Mouse (Mus musculus): ENCODE data around the gene Gm9936. TPM values are rescaled to one million over a fixed set of nuclear protein-coding genes. Genes with fewer than 3 reads are reported as not detected.

Gm9936 gene
- polyA plus RNA-seq, 1 experiment from 2014 or later: not detected

DNA sequence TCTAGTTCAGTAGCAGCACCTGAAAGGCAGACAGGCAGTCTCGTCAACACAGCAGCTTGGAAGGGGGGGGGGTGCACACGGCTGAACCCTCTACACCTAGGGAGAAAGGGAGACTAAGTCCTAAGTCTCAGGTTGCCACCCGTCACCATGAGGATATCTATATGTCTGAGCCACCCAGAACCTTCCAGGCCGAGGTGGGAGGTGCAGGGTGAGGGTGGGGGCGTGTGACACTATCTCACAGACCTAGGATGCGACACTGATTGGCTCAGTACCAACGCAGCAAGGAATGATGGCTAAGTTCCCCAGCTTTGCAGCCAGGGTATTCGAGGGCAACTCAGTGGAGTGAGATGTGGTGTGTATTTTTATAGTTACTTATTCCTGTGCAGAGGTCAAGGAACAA is 50.1 kb downstream of the Gm9936 start:
- Histone ChIP-seq H3K4me1 (ENCODE audit: control insufficient read depth, insufficient read depth, low read length) (peaks cover 22% of the 10 kb centered on the region), H3K27ac (ENCODE audit: low read depth, low read length) (no peak overlapping the region), H3K36me3 (ENCODE audit: control insufficient read depth, insufficient read depth, low read length) (0 out of 2 replicates have a peak, but pooled peaks cover 5% of the 10 kb centered on the region), H3K27me3 (ENCODE audit: control insufficient read depth, insufficient read depth, low read length) (no peaks in the 10 kb centered on the region), H3K9me3 (replicated peaks; ENCODE audit: control insufficient read depth, low read length) (no peaks in the 10 kb centered on the region), H3K4me2 (no peak overlapping the region), H3K4me3 (ENCODE audit: low read depth, low read length) (no peak overlapping the region), H3K9ac (ENCODE audit: low read depth, low read length) (no peak overlapping the region)
- no peak for ATAC-seq (replicated peaks; ENCODE audit: insufficient number of reproducible peaks, low FRiP score, low TSS enrichment)
- 77% methylated on average over 8 of the region's 8 CpGs for WGBS (ENCODE audit: insufficient replicate concordance)

DNA sequence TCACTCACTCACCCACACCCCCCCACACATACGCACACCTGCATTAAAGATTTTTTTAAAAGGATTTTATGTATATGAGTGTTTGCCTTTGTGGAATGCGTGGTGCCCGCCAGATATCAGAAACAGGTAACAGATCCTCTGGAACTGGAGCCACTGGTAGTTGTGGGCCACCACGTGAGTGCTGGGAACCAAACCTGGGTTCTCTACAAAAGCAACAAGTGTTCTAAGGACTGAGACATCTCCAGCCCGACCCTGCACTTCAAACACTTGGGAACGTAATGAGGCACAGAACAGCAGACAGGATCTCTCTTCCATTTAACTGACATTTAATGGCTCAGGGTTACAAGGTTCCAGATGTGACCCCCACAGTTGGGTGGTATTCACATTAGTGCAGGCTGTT is 50.6 kb downstream of the Gm9936 start:
- H3K36me3 ChIP-seq (ENCODE audit: control insufficient read depth, insufficient read depth, low read length): peaks cover 5% of the 10 kb centered on the region; the same call in 1 of the 2 replicates
- H3K4me3 ChIP-seq (ENCODE audit: low read depth, low read length): no peak overlapping the region
- H3K9me3 ChIP-seq (replicated peaks; ENCODE audit: control insufficient read depth, low read length): no peaks in the 10 kb centered on the region
- no peaks in the 10 kb centered on the region for H3K27me3 ChIP-seq (ENCODE audit: control insufficient read depth, insufficient read depth, low read length)
- peak overlapping the region; percentile 72 for H3K27ac ChIP-seq (ENCODE audit: low read depth, low read length)
- peak overlapping the region; percentile 41; the same call in 1 of the 2 replicates for H3K4me2 ChIP-seq
- 60% methylated on average over 6 of the region's 6 CpGs for WGBS (ENCODE audit: insufficient replicate concordance)
- peak overlapping the region; percentile 46; the same call in 1 of the 2 replicates for H3K9ac ChIP-seq (ENCODE audit: low read depth, low read length)
- ATAC-seq (replicated peaks; ENCODE audit: insufficient number of reproducible peaks, low FRiP score, low TSS enrichment): no peak
- H3K4me1 ChIP-seq (ENCODE audit: control insufficient read depth, insufficient read depth, low read length): peaks cover 22% of the 10 kb centered on the region

DNA sequence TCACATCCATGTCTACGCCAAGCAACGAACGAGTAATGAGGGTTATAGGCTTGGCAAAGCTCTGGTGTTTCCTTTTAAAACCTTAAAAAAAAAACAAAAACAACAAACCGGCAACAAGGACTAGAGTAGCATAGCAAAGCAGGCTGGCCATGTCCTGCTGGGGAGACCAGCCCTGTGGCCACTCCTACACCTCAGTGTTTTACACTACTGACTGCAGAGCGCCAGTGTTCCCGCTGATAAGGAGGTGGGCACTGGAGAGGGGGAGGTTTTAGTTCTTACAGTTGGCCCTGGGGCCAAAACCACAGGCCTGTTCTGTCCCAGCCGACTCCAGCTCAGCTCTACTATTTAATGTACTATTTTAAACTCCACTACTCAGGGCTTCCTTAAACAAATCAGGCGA is 51.0 kb downstream of the Gm9936 start:
- Histone ChIP-seq H3K4me2 (peak overlapping the region; percentile 41), H3K9ac (ENCODE audit: low read depth, low read length) (peak overlapping the region; percentile 46; the same call in 1 of the 2 replicates), H3K4me3 (ENCODE audit: low read depth, low read length) (no peak overlapping the region)

DNA sequence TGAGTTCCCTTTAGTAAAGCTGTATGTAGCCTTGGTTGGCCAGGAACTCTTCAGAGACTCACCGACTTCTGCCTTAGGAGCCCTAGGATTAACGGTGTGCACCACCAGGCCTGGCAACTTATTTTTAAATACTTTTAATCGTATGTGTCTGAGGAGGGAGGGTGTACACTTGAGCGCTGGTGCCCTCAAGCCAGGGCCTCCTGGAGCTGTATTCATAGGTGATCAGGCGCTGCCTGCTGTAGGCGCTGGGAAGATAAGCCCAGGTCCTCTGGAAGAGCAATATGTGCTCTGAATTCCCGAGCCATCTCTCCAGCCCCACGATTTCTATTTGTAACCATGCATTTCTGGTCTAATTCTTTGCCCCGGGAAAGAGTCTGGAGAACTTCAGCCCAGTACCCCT is 51.4 kb downstream of the Gm9936 start:
- peak overlapping the region; percentile 72 for H3K27ac ChIP-seq (ENCODE audit: low read depth, low read length)
- ATAC-seq (replicated peaks; ENCODE audit: insufficient number of reproducible peaks, low FRiP score, low TSS enrichment): no peak
- H3K36me3 ChIP-seq (ENCODE audit: control insufficient read depth, insufficient read depth, low read length): peaks cover 5% of the 10 kb centered on the region; the same call in 1 of the 2 replicates
- peaks cover 22% of the 10 kb centered on the region for H3K4me1 ChIP-seq (ENCODE audit: control insufficient read depth, insufficient read depth, low read length)
- no peaks in the 10 kb centered on the region for H3K9me3 ChIP-seq (replicated peaks; ENCODE audit: control insufficient read depth, low read length)
- 29% methylated on average over 9 of the region's 9 CpGs for whole genome bisulfite sequencing (ENCODE audit: insufficient replicate concordance)
- peak overlapping the region; percentile 41 for H3K4me2 ChIP-seq
- no peaks in the 10 kb centered on the region for H3K27me3 ChIP-seq (ENCODE audit: control insufficient read depth, insufficient read depth, low read length)
- no peak overlapping the region for H3K4me3 ChIP-seq (ENCODE audit: low read depth, low read length)
- H3K9ac ChIP-seq (ENCODE audit: low read depth, low read length): peak overlapping the region; percentile 46; the same call in 1 of the 2 replicates

More for the DNA sequence above, 51.0 kb downstream of the Gm9936 start:
- WGBS (ENCODE audit: insufficient replicate concordance): 20% methylated on average over 8 of the region's 8 CpGs
- H3K4me1 ChIP-seq (ENCODE audit: control insufficient read depth, insufficient read depth, low read length): peaks cover 22% of the 10 kb centered on the region
- no peak for ATAC-seq (replicated peaks; ENCODE audit: insufficient number of reproducible peaks, low FRiP score, low TSS enrichment)
- no peaks in the 10 kb centered on the region for H3K9me3 ChIP-seq (replicated peaks; ENCODE audit: control insufficient read depth, low read length)
- H3K36me3 ChIP-seq (ENCODE audit: control insufficient read depth, insufficient read depth, low read length): peaks cover 5% of the 10 kb centered on the region; the same call in 1 of the 2 replicates
- no peaks in the 10 kb centered on the region for H3K27me3 ChIP-seq (ENCODE audit: control insufficient read depth, insufficient read depth, low read length)
- H3K27ac ChIP-seq (ENCODE audit: low read depth, low read length): peak overlapping the region; percentile 72

DNA sequence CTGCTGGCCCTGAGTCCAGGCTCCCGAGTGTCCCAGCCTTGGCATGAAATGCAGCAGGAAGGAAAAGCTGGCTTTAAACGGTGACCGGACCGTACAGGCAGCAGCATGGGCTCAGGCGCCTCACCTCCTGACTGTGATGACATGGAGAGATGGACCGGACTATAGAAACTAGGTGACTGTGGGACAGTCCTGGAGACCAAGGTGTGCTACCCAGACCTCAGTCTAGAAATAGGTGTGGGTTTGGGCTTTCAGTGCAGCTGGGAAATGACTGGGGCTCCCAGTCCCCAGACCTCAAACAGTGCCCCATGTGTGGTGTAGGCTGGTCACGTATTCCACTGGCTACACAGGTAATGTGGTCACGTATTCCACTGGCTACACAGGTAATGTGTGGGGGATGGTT is 51.8 kb downstream of the Gm9936 start:
- H3K9ac ChIP-seq (ENCODE audit: low read depth, low read length): peak overlapping the region; percentile 22; the same call in 1 of the 2 replicates
- no peak for ATAC-seq (replicated peaks; ENCODE audit: insufficient number of reproducible peaks, low FRiP score, low TSS enrichment)
- no peaks in the 10 kb centered on the region for H3K27me3 ChIP-seq (ENCODE audit: control insufficient read depth, insufficient read depth, low read length)
- H3K4me1 ChIP-seq (ENCODE audit: control insufficient read depth, insufficient read depth, low read length): peaks cover 22% of the 10 kb centered on the region
- H3K4me2 ChIP-seq: peak overlapping the region; percentile 41
- H3K9me3 ChIP-seq (replicated peaks; ENCODE audit: control insufficient read depth, low read length): no peaks in the 10 kb centered on the region
- H3K4me3 ChIP-seq (ENCODE audit: low read depth, low read length): no peak overlapping the region
- peak overlapping the region; percentile 72 for H3K27ac ChIP-seq (ENCODE audit: low read depth, low read length)
- WGBS (ENCODE audit: insufficient replicate concordance): 73% methylated on average over 8 of the region's 8 CpGs
- H3K36me3 ChIP-seq (ENCODE audit: control insufficient read depth, insufficient read depth, low read length): peaks cover 7% of the 10 kb centered on the region

Small RNA genes lying within 50 kb of the gene (microRNA-seq; reads per million reads assigned to microRNA genes)
- gene Mir6240 (ENCODE audit: borderline number of aligned reads): 265 reads per million, percentile 74 among the genes with 10 or more reads in this experiment

Other genes starting within 250 kb of the Gm9936 start
- gene Trpv4, start 200.3 kb downstream of the Gm9936 start, polyA plus RNA-seq (2014; fragmentation: Nextera tagmentation; extraction: Ambion mirVana): 0.87 and 0.97 TPM in 2 replicates
- gene Gltp, start 167.7 kb downstream of the Gm9936 start, polyA plus RNA-seq (2014; fragmentation: Nextera tagmentation; extraction: Ambion mirVana): 55.7 and 57.1 TPM in 2 replicates
- 8.0 and 8.3 TPM in 2 replicates for gene Tchp, start 150.9 kb downstream of the Gm9936 start, polyA plus RNA-seq (2014; fragmentation: Nextera tagmentation; extraction: Ambion mirVana)
- gene Ankrd13a, start 84.0 kb downstream of the Gm9936 start, polyA plus RNA-seq (2014; fragmentation: Nextera tagmentation; extraction: Ambion mirVana): 37.6 and 39.7 TPM in 2 replicates
- 28.9 and 30.6 TPM in 2 replicates for gene Git2, start 83.2 kb downstream of the Gm9936 start, polyA plus RNA-seq (2014; fragmentation: Nextera tagmentation; extraction: Ambion mirVana)
- 62.7 and 63.7 TPM in 2 replicates for gene 1500011B03Rik, start 35.2 kb downstream of the Gm9936 start, polyA plus RNA-seq (2014; fragmentation: Nextera tagmentation; extraction: Ambion mirVana)
- not detected in 2 replicates for gene 4930519G04Rik, start 5.0 kb downstream of the Gm9936 start, polyA plus RNA-seq (2014; fragmentation: Nextera tagmentation; extraction: Ambion mirVana)
- 2.7 and 4.3 TPM in 2 replicates for gene Oasl2, start 38.3 kb upstream of the Gm9936 start, polyA plus RNA-seq (2014; fragmentation: Nextera tagmentation; extraction: Ambion mirVana)
- 0.30 and 0.37 TPM in 2 replicates for gene Oasl1, start 64.6 kb upstream of the Gm9936 start, polyA plus RNA-seq (2014; fragmentation: Nextera tagmentation; extraction: Ambion mirVana)
- 31.0 and 35.0 TPM in 2 replicates for gene 2210016L21Rik, start 83.5 kb upstream of the Gm9936 start, polyA plus RNA-seq (2014; fragmentation: Nextera tagmentation; extraction: Ambion mirVana)
- gene Hnf1a, start 112.4 kb upstream of the Gm9936 start, polyA plus RNA-seq (2014; fragmentation: Nextera tagmentation; extraction: Ambion mirVana): not detected in 2 replicates
- gene Sppl3, start 152.5 kb upstream of the Gm9936 start, polyA plus RNA-seq (2014; fragmentation: Nextera tagmentation; extraction: Ambion mirVana): 15.5 and 18.6 TPM in 2 replicates
- 19.1 and 19.2 TPM in 2 replicates for gene Gm10401, start 239.6 kb upstream of the Gm9936 start, polyA plus RNA-seq (2014; fragmentation: Nextera tagmentation; extraction: Ambion mirVana)

Data from heart, embryonic 11.5 days (tissue).